ENCODE assay signal across 22 mouse cellular contexts in genomic region chr17:56615792-56616191, GRCm38 (mm10). TPM values are rescaled to one million over a fixed set of nuclear protein-coding genes. Genes with fewer than 3 reads are reported as not detected.
A peak's percentile ranks its signal among the peaks of the same experiment; 100 is the strongest.
DNase-seq lines count a peak whose midpoint lies in the region; ATAC-seq lines count a peak whose summit lies in the region.
"Had no signal": no experiment of that assay in that cellular context is flagged by ENCODE, and none has a peak within 500 bp of the region (broad histone marks: within the 10 kb centered on the region; RNA-seq: fewer than 3 reads in every experiment).

No protein-coding gene starts in this region.

- peak; percentile 37 for DNase-seq in cerebellum, adult 9-10 months
- DNase-seq in cerebellum, adult 11 months, result no peak
- DNase-seq in ES-CJ7 (ENCODE audit: low read depth, low spot score), result peak; percentile 14
- DNase-seq in limb, embryonic 10.5 days (ENCODE audit: low spot score), result no peak
- no peak for DNase-seq in layer of hippocampus, postnatal 36 days
- DNase-seq in midbrain, embryonic 11.5 days (ENCODE audit: low spot score, missing footprints), result no peak
- DNase-seq: adrenal gland, postnatal 25 days; cerebellum, postnatal 10 days; embryo, embryonic 11 days; heart, postnatal 4 days; lung, embryonic 14.5 days; thymus, postnatal 36 days had no signal

- no peaks in the 10 kb centered on the region for H3K9me3 ChIP-seq in intestine, embryonic 16.5 days (ENCODE audit: control insufficient read depth, low read length)
- H3K9me3 ChIP-seq in intestine, embryonic 15.5 days, result no peaks in the 10 kb centered on the region
- no peaks in the 10 kb centered on the region for H3K9me3 ChIP-seq in limb, embryonic 10.5 days (replicated peaks)
- H3K9me3 ChIP-seq in midbrain, embryonic 11.5 days (ENCODE audit: control insufficient read depth, low read length), result no peaks in the 10 kb centered on the region
- H3K9me3 ChIP-seq: heart, embryonic 13.5 days; limb, embryonic 13.5 days; neural tube, embryonic 13.5 days had no signal

- no peaks in the 10 kb centered on the region for H3K27me3 ChIP-seq in intestine, embryonic 16.5 days (replicated peaks; ENCODE audit: control insufficient read depth, insufficient read depth, low read length)
- H3K27me3 ChIP-seq in intestine, embryonic 15.5 days (replicated peaks), result no peaks in the 10 kb centered on the region
- H3K27me3 ChIP-seq in limb, embryonic 10.5 days (ENCODE audit: low read depth, poor library complexity, severe bottlenecking), result no peaks in the 10 kb centered on the region
- H3K27me3 ChIP-seq in midbrain, embryonic 11.5 days (ENCODE audit: control insufficient read depth, insufficient read depth, low read length), result no peaks in the 10 kb centered on the region
- H3K27me3 ChIP-seq: heart, embryonic 13.5 days; limb, embryonic 13.5 days; neural tube, embryonic 13.5 days; Patski had no signal

- 79% methylated on average over 4 of the region's 4 CpGs for WGBS in intestine, embryonic 16.5 days
- WGBS in intestine, embryonic 15.5 days, result 85% methylated on average over 4 of the region's 4 CpGs
- WGBS in limb, embryonic 10.5 days, result 87% methylated on average over 4 of the region's 4 CpGs
- WGBS in midbrain, embryonic 11.5 days, result 94% methylated on average over 4 of the region's 4 CpGs

- no peak for ATAC-seq in intestine, embryonic 16.5 days
- ATAC-seq in intestine, embryonic 15.5 days, result no peak
- ATAC-seq in midbrain, embryonic 11.5 days (ENCODE audit: low FRiP score), result no peak
- ATAC-seq: forebrain, embryonic 14.5 days; intestine, postnatal 0 days; Patski had no signal

- no peak overlapping the region for H3K27ac ChIP-seq in intestine, embryonic 16.5 days (ENCODE audit: low read length)
- H3K27ac ChIP-seq in intestine, embryonic 15.5 days, result no peak overlapping the region
- 0 out of 2 replicates have a peak overlapping the region, but pooled peaks have one; percentile 11 for H3K27ac ChIP-seq in limb, embryonic 10.5 days
- H3K27ac ChIP-seq in midbrain, embryonic 11.5 days (ENCODE audit: low read depth, low read length), result no peak overlapping the region
- H3K27ac ChIP-seq: heart, embryonic 13.5 days; kidney, postnatal 0 days; limb, embryonic 13.5 days; neural tube, embryonic 13.5 days had no signal

- H3K36me3 ChIP-seq in intestine, embryonic 16.5 days (ENCODE audit: control insufficient read depth, insufficient read depth, low read length), result peaks cover 11% of the 10 kb centered on the region
- H3K36me3 ChIP-seq in intestine, embryonic 15.5 days, result peaks cover 51% of the 10 kb centered on the region
- peaks cover 72% of the 10 kb centered on the region for H3K36me3 ChIP-seq in limb, embryonic 10.5 days
- H3K36me3 ChIP-seq in midbrain, embryonic 11.5 days (ENCODE audit: control insufficient read depth, insufficient read depth, low read length), result peaks cover 25% of the 10 kb centered on the region

- H3K4me1 ChIP-seq in intestine, embryonic 16.5 days (ENCODE audit: control insufficient read depth, insufficient read depth, low read length), result peaks cover 19% of the 10 kb centered on the region
- H3K4me1 ChIP-seq in intestine, embryonic 15.5 days (replicated peaks), result peaks cover 27% of the 10 kb centered on the region
- H3K4me1 ChIP-seq in limb, embryonic 10.5 days, result peaks cover 31% of the 10 kb centered on the region
- H3K4me1 ChIP-seq in midbrain, embryonic 11.5 days (ENCODE audit: control insufficient read depth, insufficient read depth, low read length), result peaks cover 11% of the 10 kb centered on the region

- H3K4me2 ChIP-seq in intestine, embryonic 16.5 days (ENCODE audit: low read depth, low read length), result no peak overlapping the region
- no peak overlapping the region for H3K4me2 ChIP-seq in intestine, embryonic 15.5 days (replicated peaks)
- H3K4me2 ChIP-seq in midbrain, embryonic 11.5 days, result no peak overlapping the region

- H3K9ac ChIP-seq in intestine, embryonic 16.5 days (ENCODE audit: low read depth, low read length), result peak overlapping the region; percentile 11; the same call in 1 of the 2 replicates
- no peak overlapping the region for H3K9ac ChIP-seq in intestine, embryonic 15.5 days
- H3K9ac ChIP-seq in midbrain, embryonic 11.5 days (ENCODE audit: low read length), result no peak overlapping the region
- H3K9ac ChIP-seq: lung, embryonic 14.5 days had no signal

- no peak overlapping the region for H3K4me3 ChIP-seq in intestine, embryonic 16.5 days (ENCODE audit: low read length)
- no peak overlapping the region for H3K4me3 ChIP-seq in intestine, embryonic 15.5 days (replicated peaks)
- peak overlapping the region; percentile 80 for H3K4me3 ChIP-seq in limb, embryonic 10.5 days
- no peak overlapping the region for H3K4me3 ChIP-seq in midbrain, embryonic 11.5 days (ENCODE audit: low read depth, low read length)

RNA-seq across cellular contexts. Expression of gene Rpl36, which starts 2.6 kb away (rescaled TPM):
- 1,705 and 1,833 TPM in 2 replicates for polyA plus RNA-seq in intestine, embryonic 16.5 days (2015; fragmentation: Nextera tagmentation; extraction: Ambion mirVana)
- polyA plus RNA-seq in intestine, embryonic 15.5 days (2015; fragmentation: Nextera tagmentation; extraction: Ambion mirVana), result 1,919 and 1,958 TPM in 2 replicates
- 1,560 and 1,788 TPM in 2 replicates for polyA plus RNA-seq in limb, embryonic 10.5 days (2016; fragmentation: Nextera tagmentation; extraction: Ambion mirVana)
- total RNA-seq in layer of hippocampus, postnatal 36 days (2021), result 100 to 1,000 TPM; 358 to 400 TPM
- polyA plus RNA-seq in midbrain, embryonic 11.5 days (2014; fragmentation: Nextera tagmentation; extraction: Ambion mirVana), result 1,209 and 1,332 TPM in 2 replicates

RNA-seq across cellular contexts. Expression of gene 2410015M20Rik, which starts 6.2 kb away (rescaled TPM):
- 316 and 336 TPM in 2 replicates for polyA plus RNA-seq in intestine, embryonic 16.5 days (2015; fragmentation: Nextera tagmentation; extraction: Ambion mirVana)
- 283 and 287 TPM in 2 replicates for polyA plus RNA-seq in intestine, embryonic 15.5 days (2015; fragmentation: Nextera tagmentation; extraction: Ambion mirVana)
- 205 and 206 TPM in 2 replicates for polyA plus RNA-seq in limb, embryonic 10.5 days (2016; fragmentation: Nextera tagmentation; extraction: Ambion mirVana)
- total RNA-seq in layer of hippocampus, postnatal 36 days (2021), result 100 to 1,000 TPM; 123 to 131 TPM
- polyA plus RNA-seq in midbrain, embryonic 11.5 days (2014; fragmentation: Nextera tagmentation; extraction: Ambion mirVana), result 182 and 195 TPM in 2 replicates

RNA-seq across cellular contexts. Expression of gene Lonp1, which starts 10.9 kb away (rescaled TPM):
- 56.5 and 57.6 TPM in 2 replicates for polyA plus RNA-seq in intestine, embryonic 16.5 days (2015; fragmentation: Nextera tagmentation; extraction: Ambion mirVana)
- 62.6 and 70.0 TPM in 2 replicates for polyA plus RNA-seq in intestine, embryonic 15.5 days (2015; fragmentation: Nextera tagmentation; extraction: Ambion mirVana)
- 67.7 and 73.2 TPM in 2 replicates for polyA plus RNA-seq in limb, embryonic 10.5 days (2016; fragmentation: Nextera tagmentation; extraction: Ambion mirVana)
- total RNA-seq in layer of hippocampus, postnatal 36 days (2021), result 10 to 100 TPM; 58.7 to 59.4 TPM
- 44.6 and 48.9 TPM in 2 replicates for polyA plus RNA-seq in midbrain, embryonic 11.5 days (2014; fragmentation: Nextera tagmentation; extraction: Ambion mirVana)

RNA-seq across cellular contexts. Expression of gene Catsperd, which starts 12.2 kb away (rescaled TPM):
- polyA plus RNA-seq in intestine, embryonic 16.5 days (2015; fragmentation: Nextera tagmentation; extraction: Ambion mirVana), result 0.55 and 0.81 TPM in 2 replicates
- 0.48 and 0.68 TPM in 2 replicates for polyA plus RNA-seq in intestine, embryonic 15.5 days (2015; fragmentation: Nextera tagmentation; extraction: Ambion mirVana)
- 0.54 and 1.0 TPM in 2 replicates for polyA plus RNA-seq in limb, embryonic 10.5 days (2016; fragmentation: Nextera tagmentation; extraction: Ambion mirVana)
- total RNA-seq in layer of hippocampus, postnatal 36 days (2021), result under 1 TPM; 0.82 to 0.91 TPM
- 0.93 and 0.95 TPM in 2 replicates for polyA plus RNA-seq in midbrain, embryonic 11.5 days (2014; fragmentation: Nextera tagmentation; extraction: Ambion mirVana)
- total RNA-seq: gastrocnemius, postnatal 4 days had no signal

RNA-seq across cellular contexts. Expression of gene Safb, which starts 31.2 kb away (rescaled TPM):
- 68.6 and 76.2 TPM in 2 replicates for polyA plus RNA-seq in intestine, embryonic 16.5 days (2015; fragmentation: Nextera tagmentation; extraction: Ambion mirVana)
- polyA plus RNA-seq in intestine, embryonic 15.5 days (2015; fragmentation: Nextera tagmentation; extraction: Ambion mirVana), result 79.3 and 86.2 TPM in 2 replicates
- 161 and 183 TPM in 2 replicates for polyA plus RNA-seq in limb, embryonic 10.5 days (2016; fragmentation: Nextera tagmentation; extraction: Ambion mirVana)
- 100 to 1,000 TPM; 178 to 183 TPM for total RNA-seq in layer of hippocampus, postnatal 36 days (2021)
- polyA plus RNA-seq in midbrain, embryonic 11.5 days (2014; fragmentation: Nextera tagmentation; extraction: Ambion mirVana), result 110 and 113 TPM in 2 replicates

Comparison
In these comparisons a context has a peak if more than half of its experiments do, and no peak if none do; other contexts are left out.
1. DNase-seq: peak in cerebellum, adult 9-10 months (single experiment) and ES-CJ7 (single experiment); none in cerebellum, adult 11 months (single experiment), limb, embryonic 10.5 days (single experiment), layer of hippocampus, postnatal 36 days (0 of 2) and midbrain, embryonic 11.5 days (single experiment).